Mouse (Mus musculus) heart, adult 8-10 months (tissue): ENCODE measurements at regions not wholly inside any gene's neighbourhood (a gene's known extent, or its start where the extent isn't known, plus 50 kb on each side); places are given as distances from the start of the nearest gene placed in this dataset.
"Not testable (repeated sequence)": the region's sequence is repeated elsewhere in the genome, so short reads cannot be mapped to it uniquely, and the experiment has no call there.

Experiments used
- DNase-seq: peaks from one replicate; pipeline ENCODE4 v3.0.0; 2022; ENCODE audit warnings: low spot score

- peak; percentile 31 for DNase-seq
Observed at GRCm38 (mm10) chr4:124395966-124396395, 214.6 kb downstream of the 3100002H09Rik start.

- no peak for DNase-seq
Observed at GRCm38 (mm10) chr4:124395069-124395965, 215.3 kb downstream of the 3100002H09Rik start.

GRCm38 (mm10) chr4:124393595-124393994, 217.0 kb downstream of the 3100002H09Rik start:
- DNase-seq: no peak

- no peak for DNase-seq
Observed at GRCm38 (mm10) chr4:124389067-124389466, 221.5 kb downstream of the 3100002H09Rik start.

- no peak for DNase-seq
Observed at GRCm38 (mm10) chr4:124385106-124386055, 225.2 kb downstream of the 3100002H09Rik start.

GRCm38 (mm10) chr4:124376504-124376903, 234.1 kb downstream of the 3100002H09Rik start:
- no peak for DNase-seq

- DNase-seq: no peak
Observed at GRCm38 (mm10) chr4:124375581-124375980, 235.0 kb downstream of the 3100002H09Rik start.

GRCm38 (mm10) chr4:124368831-124369230, 241.8 kb downstream of the 3100002H09Rik start:
- DNase-seq: no peak

GRCm38 (mm10) chr4:124368085-124368484, 242.5 kb downstream of the 3100002H09Rik start:
- no peak for DNase-seq

GRCm38 (mm10) chr4:124360578-124360908, 250.1 kb downstream of the 3100002H09Rik start:
- no peak for DNase-seq

GRCm38 (mm10) chr4:124359707-124360577, 250.7 kb downstream of the 3100002H09Rik start:
- no peak for DNase-seq

GRCm38 (mm10) chr4:124358456-124358855, 252.1 kb downstream of the 3100002H09Rik start:
- not testable (repeated sequence) for DNase-seq

- no peak for DNase-seq
Observed at GRCm38 (mm10) chr4:124350361-124350760, 260.2 kb downstream of the 3100002H09Rik start.

GRCm38 (mm10) chr4:124349610-124350295, 260.9 kb downstream of the 3100002H09Rik start:
- DNase-seq: no peak

- no peak for DNase-seq
Observed at GRCm38 (mm10) chr4:124349055-124349454, 261.5 kb downstream of the 3100002H09Rik start.

- DNase-seq: no peak
Observed at GRCm38 (mm10) chr4:124340073-124340472, 270.5 kb downstream of the 3100002H09Rik start.

GRCm38 (mm10) chr4:124335726-124336125, 274.9 kb downstream of the 3100002H09Rik start:
- DNase-seq: no peak

- DNase-seq: no peak
Observed at GRCm38 (mm10) chr4:124332974-124333373, 277.6 kb downstream of the 3100002H09Rik start.

- DNase-seq: no peak
Observed at GRCm38 (mm10) chr4:124332416-124332815, 278.2 kb downstream of the 3100002H09Rik start.

- DNase-seq: no peak
Observed at GRCm38 (mm10) chr4:124329107-124329771, 281.4 kb downstream of the 3100002H09Rik start.
